Mouse (Mus musculus) spleen, postnatal 10 days (tissue): ENCODE measurements around the gene Carm1.
"Not testable (repeated sequence)": the region's sequence is repeated elsewhere in the genome, so short reads cannot be mapped to it uniquely, and the experiment has no call there.

Source experiments
- DNase-seq, 2 experiments: peaks; one replicate each; pipeline ENCODE4 v3.0.0; 2021 to 2022; ENCODE audit warnings: low spot score in 2 of 2

The Carm1 gene

GRCm38 (mm10) chr9:21575253-21575652 lies 28.6 kb downstream of the Carm1 start:
- DNase-seq: no peak

GRCm38 (mm10) chr9:21576286-21576685 lies 29.6 kb downstream of the Carm1 start:
- no peak for DNase-seq

- DNase-seq: no peak
Observed at GRCm38 (mm10) chr9:21578226-21578625, 31.5 kb downstream of the Carm1 start.

DNA sequence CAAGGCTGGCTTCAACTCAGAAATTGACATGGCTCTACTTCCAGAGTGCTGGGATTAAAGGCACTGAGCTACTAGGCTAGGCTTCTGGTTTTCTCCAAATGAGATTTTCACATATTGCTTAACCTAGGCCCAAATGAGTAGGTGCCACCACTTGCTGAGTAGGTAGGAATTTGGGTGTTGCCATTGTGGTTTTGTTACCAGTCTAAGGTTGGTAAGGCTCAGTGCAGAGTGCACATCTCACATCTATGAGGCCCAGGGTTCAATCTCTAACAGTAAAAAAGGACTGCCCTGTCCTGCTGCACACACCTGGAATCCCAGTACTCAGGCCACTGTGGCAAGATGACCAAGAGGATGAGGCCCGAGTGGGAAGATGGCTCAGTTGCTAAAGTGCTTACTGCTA lies 38.7 kb downstream of the Carm1 start:
- no peak for DNase-seq

- DNase-seq: no peak
Observed at GRCm38 (mm10) chr9:21587678-21588349, 41.1 kb downstream of the Carm1 start.

GRCm38 (mm10) chr9:21588350-21588749 lies 41.7 kb downstream of the Carm1 start:
- no peak for DNase-seq

DNA sequence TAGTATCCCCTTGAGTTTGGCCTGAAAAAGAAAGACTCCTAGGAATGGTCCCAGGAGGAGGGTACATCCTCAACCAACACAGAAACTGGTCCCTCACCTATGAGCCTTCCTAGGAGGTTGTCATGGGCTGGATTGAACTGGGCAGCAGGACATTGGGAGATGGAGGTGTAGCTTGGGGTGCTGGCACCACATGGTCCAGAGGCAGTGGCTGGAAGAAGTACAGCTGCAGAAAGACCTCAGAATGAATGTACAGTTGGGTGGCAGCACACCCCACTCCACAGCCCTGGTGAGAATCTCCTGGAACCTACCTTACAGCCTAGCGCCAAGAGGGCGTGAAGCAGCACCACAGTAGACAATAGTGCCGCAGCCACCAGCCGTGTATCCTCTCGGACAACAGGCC lies 42.8 kb downstream of the Carm1 start:
- no peak for DNase-seq

DNA sequence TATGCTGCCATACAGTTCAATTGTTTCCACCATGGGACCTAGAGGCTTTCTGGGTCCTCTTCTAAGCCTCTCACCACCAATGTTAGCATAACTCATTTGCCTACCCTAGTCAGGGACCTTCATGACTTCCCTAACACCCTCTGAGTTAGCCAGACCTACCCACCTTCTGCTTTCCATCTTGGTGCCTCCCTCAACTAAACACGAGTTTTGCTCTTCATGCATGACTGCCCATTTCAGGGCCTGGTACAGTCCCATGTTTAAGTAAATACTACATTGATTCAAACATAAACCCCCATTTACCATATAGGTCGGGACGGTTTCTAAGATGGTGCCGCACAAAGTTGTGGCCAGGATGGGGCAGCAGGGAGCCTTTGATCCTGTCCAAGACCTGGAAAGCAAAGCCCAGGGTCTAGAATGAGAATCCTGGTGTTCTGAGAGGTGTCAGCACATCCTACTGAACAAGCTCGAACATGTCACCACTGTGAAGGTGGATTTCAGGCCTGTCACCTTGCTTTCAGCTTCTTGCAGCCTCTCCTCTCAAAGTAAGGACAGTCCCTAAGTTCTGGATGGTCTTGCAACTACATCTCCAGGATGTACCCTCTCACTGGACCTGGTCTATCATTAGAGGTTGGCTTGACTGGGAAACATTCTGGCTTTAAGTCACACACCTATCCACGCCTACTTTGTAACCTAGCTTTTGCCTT lies 44.6 kb downstream of the Carm1 start:
- DNase-seq: no peak

DNA sequence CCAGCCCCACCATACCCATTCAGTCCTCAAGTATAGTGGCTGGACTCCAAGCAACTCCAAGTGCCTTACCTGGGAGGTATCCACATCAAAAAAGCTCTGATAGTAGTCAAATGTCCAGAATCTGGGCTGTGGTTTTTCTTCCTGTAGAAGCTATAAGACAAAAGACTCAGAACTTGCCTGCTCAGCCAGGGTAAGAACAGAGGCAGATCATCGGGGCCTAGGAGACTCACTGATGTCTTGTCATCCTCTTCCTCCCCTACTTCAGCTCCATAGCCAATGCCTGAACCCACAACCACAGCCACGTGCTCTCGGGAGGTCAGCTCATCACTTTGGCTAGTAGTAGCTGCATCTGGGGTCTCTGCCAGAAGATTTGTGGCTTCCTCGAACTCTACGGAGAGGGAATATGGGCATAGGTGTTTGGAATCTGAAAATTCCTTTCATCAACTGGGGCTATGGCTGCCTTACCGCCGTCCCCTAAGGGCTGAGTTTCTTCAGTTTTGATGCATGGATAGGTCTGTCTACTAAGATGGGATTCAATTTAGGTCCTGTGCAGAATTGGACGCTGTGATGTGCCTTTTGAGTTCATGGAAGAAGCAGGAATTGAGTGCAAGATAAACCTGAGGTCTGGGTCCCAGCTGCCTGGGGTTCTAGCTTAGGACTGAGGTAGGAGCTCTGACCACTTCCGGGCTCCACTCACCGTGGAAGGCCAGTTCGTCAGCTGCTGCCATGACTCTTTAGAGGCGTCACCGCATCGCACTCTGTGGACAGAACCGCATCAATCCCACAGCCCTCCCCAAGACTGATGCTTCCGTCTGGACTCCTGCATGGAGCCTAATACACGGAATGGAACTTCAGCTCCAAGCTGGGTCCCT lies 45.4 kb downstream of the Carm1 start:
- DNase-seq: no peak

DNA sequence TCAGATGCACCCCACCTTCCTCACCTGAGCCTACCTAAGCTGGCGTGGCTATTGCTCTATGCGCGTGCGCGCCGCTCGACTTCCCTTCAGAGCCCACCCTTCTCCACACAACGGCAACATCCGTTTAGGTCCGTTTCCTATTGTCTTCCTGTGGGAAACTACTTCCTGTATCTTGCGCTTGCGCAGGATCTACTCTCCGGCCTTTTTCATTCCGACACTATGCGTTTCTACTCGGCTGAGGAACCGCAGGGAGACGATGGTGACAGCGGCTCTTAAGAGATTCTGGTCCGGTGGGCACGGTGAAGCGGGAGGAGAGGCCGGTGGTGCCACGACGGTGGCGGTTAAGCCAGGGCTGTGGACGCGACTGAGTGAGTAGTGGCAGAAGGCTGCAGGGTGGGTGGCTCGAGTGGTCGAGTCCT lies 46.0 kb downstream of the Carm1 start, which contains the start of the genes Timm29 and Yipf2:
TSS of gene Timm29 (plus strand) at position 20 of the 419 bp plus-strand sequence.
TSS of gene Yipf2 (minus strand) at position 126 of the 419 bp plus-strand sequence.
- peak; percentile 86 to 88 for DNase-seq

DNA sequence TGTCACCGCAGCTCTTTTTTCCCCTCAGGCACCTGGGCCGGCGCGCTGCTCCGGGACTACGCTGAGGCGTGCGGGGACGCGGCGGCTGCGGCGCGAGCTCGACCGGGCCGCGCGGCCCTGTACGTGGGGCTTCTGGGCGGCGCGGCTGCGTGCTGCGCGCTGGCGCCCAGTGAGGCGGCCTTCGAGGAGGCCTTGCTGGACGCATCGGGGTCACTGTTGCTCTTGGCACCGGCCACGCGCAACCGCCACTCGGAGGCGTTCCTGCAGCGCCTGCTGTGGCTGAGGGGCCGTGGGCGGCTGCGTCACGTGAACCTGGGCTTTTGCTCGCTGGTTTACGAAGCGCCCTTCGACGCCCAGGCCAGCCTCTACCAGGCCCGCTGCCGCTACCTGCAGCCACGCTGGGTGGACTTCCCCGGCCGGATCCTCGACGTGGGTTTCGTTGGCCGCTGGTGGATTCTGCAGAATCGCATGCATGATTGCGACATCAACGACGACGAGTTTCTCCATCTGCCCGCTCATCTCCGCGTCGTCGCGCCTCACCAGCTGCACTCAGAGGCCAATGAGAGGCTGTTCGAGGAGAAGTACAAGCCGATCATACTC lies 46.5 kb downstream of the Carm1 start:
- DNase-seq: peak; percentile 62

- DNase-seq: not testable (repeated sequence)
Observed at GRCm38 (mm10) chr9:21594350-21594749, 47.7 kb downstream of the Carm1 start.

DNA sequence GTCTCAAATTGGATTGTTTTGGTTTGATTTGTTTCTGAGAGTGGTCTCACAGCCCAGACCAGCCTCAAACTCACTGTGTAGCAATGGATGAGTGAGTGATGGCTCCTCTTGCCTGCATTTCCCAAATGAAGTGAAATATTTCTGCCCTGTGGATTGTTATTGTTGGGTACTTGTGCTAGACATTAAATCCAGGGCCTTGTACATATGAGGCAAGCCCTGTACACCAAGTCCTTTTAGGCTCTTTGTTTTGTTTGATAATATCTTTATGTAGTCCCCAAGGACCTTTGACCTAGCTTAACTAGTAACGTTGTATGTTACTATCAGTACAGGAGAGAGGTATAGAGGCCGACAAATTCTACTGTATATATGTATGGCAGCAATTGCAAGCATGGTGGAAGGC lies 48.1 kb downstream of the Carm1 start:
- DNase-seq: no peak

DNA sequence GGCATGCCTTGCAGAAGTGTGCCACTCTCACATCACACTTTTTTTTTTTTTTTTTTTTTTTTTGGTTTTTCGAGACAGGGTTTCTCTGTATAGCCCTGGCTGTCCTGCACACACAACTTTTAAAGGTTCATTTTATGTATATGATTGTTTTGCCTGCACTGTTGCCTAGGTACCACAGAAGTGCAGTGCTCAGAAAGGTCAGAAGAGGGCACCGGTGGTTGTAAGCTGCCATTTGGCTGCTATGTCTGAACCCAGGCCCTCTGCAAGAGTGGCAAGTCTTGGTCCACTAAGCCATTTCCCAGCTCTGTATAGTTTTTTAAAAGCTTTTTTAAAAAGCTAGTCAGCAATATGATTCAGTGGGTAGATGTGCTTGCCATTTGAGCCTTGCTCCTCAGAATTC lies 51.5 kb downstream of the Carm1 start:
- DNase-seq: peak in 1 of 2 experiments; percentile 70

- DNase-seq: no peak
Observed at GRCm38 (mm10) chr9:21600186-21600585, 53.5 kb downstream of the Carm1 start.

DNA sequence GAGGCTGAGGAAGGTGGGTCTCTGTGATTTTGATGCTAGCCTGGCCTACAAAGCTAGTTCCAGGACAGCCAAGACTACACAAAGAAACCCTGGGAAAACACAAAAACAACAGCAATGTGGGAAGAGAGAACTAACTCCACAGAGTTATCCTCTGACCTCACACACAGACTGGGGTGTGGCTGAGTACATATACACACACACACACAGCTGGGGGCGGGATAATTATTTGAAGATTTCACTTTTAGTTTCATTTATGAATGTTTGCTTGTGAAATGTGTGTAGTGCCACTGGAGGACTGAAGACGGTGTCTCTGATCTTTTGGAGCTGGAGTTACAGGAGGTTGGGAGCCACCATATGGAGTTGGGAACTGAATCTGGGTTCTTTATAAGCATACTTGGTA lies 54.4 kb downstream of the Carm1 start:
- no peak for DNase-seq

DNA sequence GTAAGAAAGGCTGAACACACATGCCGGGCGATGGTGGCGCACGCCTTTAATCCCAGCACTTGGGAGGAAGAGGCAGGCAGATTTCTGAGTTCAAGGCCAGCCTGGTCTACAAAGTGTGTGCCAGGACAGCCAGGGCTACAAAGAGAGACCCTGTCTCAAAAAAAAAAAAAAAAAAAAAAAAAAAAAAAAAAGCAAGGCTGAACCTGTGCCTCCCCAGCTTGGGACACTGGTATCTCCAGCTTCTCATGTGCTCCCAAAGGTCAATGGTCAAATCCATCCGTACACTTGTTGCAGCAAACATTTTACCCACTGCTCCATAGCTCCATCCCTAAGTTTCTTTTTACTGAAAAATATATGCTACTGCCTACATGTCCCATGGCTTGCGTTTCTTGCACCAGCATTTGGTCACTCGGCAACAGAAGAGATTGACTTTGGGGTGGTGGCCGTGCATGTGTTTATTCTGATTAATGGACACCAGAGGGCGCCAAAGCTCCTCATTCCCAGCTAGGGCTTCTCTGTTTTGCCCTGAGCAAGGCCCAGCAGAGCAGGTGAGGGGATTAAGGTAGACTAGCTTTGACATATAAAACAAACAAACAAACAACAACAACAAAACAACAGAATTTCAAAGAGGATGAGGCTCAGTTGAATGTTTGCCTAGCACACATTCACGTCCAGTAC lies 55.2 kb downstream of the Carm1 start:
- DNase-seq: peak; percentile 68 to 79

DNA sequence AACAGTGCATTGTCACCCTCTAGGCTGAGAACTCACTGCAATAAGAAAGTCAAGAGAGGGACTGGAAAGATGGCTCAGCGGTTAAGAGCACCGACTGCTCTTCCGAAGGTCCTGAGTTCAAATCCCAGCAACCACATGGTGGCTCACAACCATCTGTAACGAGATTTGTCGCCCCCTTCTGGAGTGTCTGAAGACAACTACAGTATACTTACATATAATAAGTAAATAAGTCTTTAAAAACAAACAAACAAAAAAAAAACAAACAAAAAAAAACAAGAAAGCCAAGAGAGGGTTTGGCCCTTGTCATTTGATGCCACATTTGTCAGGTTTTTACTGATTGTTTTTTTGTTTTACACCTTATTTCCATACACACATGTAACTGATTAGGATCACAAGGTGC lies 57.4 kb downstream of the Carm1 start:
- no peak for DNase-seq

GRCm38 (mm10) chr9:21605865-21606264 lies 59.2 kb downstream of the Carm1 start:
- DNase-seq: no peak

- no peak for DNase-seq
Observed at GRCm38 (mm10) chr9:21606648-21607047, 60.0 kb downstream of the Carm1 start.

DNA sequence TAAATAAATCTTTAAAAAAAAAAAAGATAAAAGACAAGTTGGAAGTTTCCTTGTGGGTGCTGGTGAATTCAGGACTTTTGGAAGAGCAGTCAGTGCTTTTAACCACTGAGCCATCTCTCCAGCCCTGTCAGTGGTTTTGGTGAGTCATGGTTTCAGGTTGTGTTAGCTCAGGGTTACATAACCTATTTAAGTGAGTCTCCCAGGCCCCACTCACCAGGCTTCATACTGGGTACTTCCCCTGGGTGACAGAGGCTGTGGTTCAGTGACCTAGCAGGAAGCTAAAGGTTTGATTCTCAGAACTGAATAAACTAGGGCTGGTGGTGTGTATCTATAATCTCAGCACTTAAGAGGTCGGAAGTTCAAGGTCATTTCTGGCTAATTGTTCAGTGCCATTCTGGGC lies 63.2 kb downstream of the Carm1 start:
- peak in 1 of 2 experiments; percentile 76 for DNase-seq
